Mouse (Mus musculus): Measurements from ENCODE around the gene Cerkl. TPM values are rescaled to one million over a fixed set of nuclear protein-coding genes. Genes with fewer than 3 reads are reported as not detected.

Cerkl gene
- polyA plus RNA-seq, 1 experiment from 2014 or later, result 4.5 TPM

DNA sequence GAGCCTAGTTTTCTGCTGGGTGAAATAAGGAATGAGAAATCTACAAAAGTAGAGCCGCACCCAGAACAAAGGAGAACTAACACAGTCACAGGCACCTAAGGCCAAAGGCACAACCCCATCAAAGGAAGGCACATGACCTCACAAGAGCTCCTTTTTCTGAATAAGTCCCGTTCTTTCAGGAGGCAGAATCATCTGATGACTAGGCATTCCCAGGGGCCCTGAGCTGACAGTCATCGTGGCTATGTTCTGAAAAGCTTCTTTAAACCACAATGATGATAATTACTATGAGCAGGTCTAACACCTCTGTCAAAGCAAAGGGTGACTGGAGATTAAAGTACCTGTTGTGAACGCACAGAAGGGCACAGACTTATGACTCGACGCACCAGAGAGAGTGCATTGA is 92.7 kb downstream of the Cerkl start:
- peaks cover 16% of the 10 kb centered on the region for H3K4me1 ChIP-seq
- no peak for DNase-seq (ENCODE audit: low spot score)
- no peak overlapping the region for H3K27ac ChIP-seq (replicated peaks)
- no peaks in the 10 kb centered on the region for H3K36me3 ChIP-seq (replicated peaks)
- H3K4me3 ChIP-seq, result no peak overlapping the region
- H3K27me3 ChIP-seq (replicated peaks; ENCODE audit: low read depth, poor library complexity, severe bottlenecking), result no peaks in the 10 kb centered on the region
- 65% methylated on average over 6 of the region's 6 CpGs for WGBS
- no peaks in the 10 kb centered on the region for H3K9me3 ChIP-seq

DNA sequence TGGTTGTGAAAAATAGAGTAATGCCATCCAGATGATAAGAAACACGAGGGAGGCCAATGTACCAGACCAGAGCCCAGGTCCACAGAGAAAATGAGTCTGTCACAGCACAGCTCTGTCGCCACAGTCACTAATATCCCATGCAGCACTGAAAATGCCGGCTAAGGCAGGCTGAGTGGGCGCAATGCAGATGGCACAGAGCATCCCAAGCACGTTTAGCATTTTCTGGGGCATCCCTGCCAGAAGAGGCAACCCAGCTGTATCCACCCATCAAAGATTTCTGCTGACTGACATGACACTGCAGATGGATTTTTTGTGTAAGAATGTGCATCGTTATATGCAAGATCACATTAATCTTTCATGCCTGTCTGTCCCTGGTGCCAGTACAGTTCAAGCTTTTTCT is 94.6 kb downstream of the Cerkl start:
- DNase-seq (ENCODE audit: low spot score), result no peak
- Histone ChIP-seq H3K4me3 (no peak overlapping the region), H3K4me1 (no peaks in the 10 kb centered on the region), H3K27me3 (replicated peaks; ENCODE audit: low read depth, poor library complexity, severe bottlenecking) (no peaks in the 10 kb centered on the region), H3K9me3 (no peaks in the 10 kb centered on the region), H3K27ac (replicated peaks) (no peak overlapping the region), H3K36me3 (replicated peaks) (no peaks in the 10 kb centered on the region)
- 74% methylated on average over 6 of the region's 6 CpGs for WGBS

GRCm38 (mm10) chr2:79357835-79358234 is 98.8 kb downstream of the Cerkl start:
- 87% methylated on average over 3 of the region's 3 CpGs for WGBS
- H3K9me3 ChIP-seq, result no peaks in the 10 kb centered on the region
- no peak for DNase-seq (ENCODE audit: low spot score)

DNA sequence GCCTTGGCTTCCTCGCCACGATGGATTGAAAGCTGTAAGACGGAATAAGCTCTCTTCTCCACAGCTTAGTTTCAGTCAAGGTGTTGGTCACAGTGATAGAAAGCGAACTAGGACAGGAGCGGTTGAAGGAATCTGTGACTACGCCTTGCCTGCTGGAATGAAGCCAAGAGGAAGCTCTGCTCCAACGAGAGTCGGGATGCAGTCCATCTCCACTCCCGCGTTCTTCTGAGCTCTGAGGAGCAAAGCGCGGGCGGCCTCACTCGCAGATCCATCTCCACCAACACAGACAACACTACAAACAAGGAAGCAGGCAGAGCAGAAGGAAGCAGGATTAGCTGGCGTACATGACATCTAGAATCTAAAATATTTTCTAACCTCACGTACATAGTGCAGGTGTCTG is 101.8 kb downstream of the Cerkl start:
- H3K4me3 ChIP-seq, result no peak overlapping the region
- H3K27ac ChIP-seq (replicated peaks), result no peak overlapping the region
- 0 out of 2 replicates have a peak, but pooled peaks cover 3% of the 10 kb centered on the region for H3K4me1 ChIP-seq
- H3K36me3 ChIP-seq (replicated peaks), result no peaks in the 10 kb centered on the region
- 96% methylated on average over 16 of the region's 16 CpGs for whole genome bisulfite sequencing
- H3K9me3 ChIP-seq, result no peaks in the 10 kb centered on the region
- DNase-seq (ENCODE audit: low spot score), result no peak
- H3K27me3 ChIP-seq (replicated peaks; ENCODE audit: low read depth, poor library complexity, severe bottlenecking), result no peaks in the 10 kb centered on the region

More at GRCm38 (mm10) chr2:79357835-79358234, 98.8 kb downstream of the Cerkl start:
- no peaks in the 10 kb centered on the region for H3K36me3 ChIP-seq (replicated peaks)
- H3K4me1 ChIP-seq, result no peaks in the 10 kb centered on the region
- H3K27ac ChIP-seq (replicated peaks), result no peak overlapping the region
- no peak overlapping the region for H3K4me3 ChIP-seq
- no peaks in the 10 kb centered on the region for H3K27me3 ChIP-seq (replicated peaks; ENCODE audit: low read depth, poor library complexity, severe bottlenecking)

DNA sequence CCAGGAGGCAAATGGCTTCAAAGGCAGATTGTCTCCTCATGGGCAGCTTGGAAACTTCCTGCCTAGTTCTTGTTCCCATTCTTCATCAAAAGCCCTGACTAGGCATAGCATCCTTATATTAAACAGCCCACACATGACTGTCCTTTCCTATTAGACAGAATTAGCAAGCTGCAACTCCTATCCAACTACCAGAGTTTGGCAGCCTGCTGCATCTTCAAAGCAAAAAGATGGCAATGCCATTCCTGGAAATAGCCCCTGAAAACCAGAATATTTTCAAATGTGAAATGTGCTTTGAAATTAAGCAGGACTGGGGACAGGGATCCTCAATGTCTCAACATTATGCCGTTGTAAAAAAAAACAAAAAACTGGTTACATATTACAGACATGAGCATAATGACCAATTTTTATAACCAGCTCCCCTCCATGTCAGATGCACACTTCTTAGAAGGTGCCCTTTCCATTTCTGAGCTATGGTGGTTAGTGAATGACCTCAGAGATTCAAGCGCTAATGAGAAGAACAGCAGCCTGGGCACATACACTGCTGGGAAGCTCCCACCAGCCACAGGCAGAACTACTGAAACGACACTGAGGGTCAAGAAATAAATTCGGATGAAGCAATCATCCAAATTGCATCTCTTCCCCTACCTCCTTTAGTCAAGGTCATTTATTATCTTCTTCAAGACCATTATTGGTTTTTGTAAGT is 104.3 kb downstream of the Cerkl start:
- Histone ChIP-seq H3K27ac (replicated peaks) (no peak overlapping the region), H3K36me3 (replicated peaks) (no peaks in the 10 kb centered on the region), H3K9me3 (no peaks in the 10 kb centered on the region), H3K4me1 (0 out of 2 replicates have a peak, but pooled peaks cover 3% of the 10 kb centered on the region), H3K27me3 (replicated peaks; ENCODE audit: low read depth, poor library complexity, severe bottlenecking) (no peaks in the 10 kb centered on the region), H3K4me3 (no peak overlapping the region)
- 83% methylated on average over 4 of the region's 4 CpGs for WGBS
- DNase-seq (ENCODE audit: low spot score), result no peak

DNA sequence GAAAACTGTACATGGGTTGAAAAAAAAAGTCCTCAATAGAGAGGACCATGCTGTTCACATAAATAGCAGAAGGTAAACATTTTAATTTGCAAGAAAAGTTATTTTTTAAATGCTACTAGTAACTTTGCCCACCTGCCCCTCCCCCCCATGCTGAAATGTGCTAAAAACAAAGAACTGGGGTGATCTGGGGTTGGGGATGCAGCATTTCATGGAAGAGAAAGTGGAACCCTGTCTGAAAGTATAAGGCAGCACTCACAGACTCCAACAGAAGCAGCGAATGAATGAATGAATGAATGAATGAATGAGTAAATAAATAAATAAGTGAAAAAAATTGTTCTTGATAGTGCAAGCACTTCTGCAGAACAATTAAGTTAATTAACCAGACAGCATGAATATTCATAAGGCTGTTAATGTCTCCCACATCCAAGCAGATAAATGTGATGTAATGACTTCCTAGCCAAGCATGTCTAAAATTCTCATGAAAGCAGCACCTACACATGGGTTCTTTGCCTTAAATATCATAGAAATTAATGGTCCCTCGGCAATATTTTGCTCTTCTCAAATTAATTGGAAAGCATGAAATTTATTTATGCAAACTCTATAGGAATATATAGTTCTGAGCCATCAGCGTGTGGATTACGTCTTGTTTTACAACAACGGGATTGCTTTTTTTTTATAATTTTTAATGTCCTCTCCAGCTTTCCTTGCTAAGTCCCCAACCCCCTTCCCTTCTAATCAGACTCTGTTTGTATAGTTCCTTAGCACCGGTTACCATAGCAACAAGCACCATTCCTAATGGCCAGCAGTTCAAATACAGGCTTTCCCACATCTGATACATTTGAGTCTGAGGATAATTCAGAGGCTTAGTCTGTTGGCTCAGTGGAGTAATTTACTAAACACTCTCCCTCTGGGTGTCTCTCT is 105.1 kb downstream of the Cerkl start:
- Histone ChIP-seq H3K4me1 (0 out of 2 replicates have a peak, but pooled peaks cover 3% of the 10 kb centered on the region), H3K4me3 (no peak overlapping the region), H3K27me3 (replicated peaks; ENCODE audit: low read depth, poor library complexity, severe bottlenecking) (no peaks in the 10 kb centered on the region), H3K9me3 (no peaks in the 10 kb centered on the region), H3K36me3 (replicated peaks) (no peaks in the 10 kb centered on the region), H3K27ac (replicated peaks) (no peak overlapping the region)
- WGBS, result 78% methylated on average over 6 of the region's 6 CpGs
- no peak for DNase-seq (ENCODE audit: low spot score)

GRCm38 (mm10) chr2:79343115-79343514 is 113.5 kb downstream of the Cerkl start:
- Histone ChIP-seq H3K27ac (replicated peaks) (no peak overlapping the region), H3K4me3 (no peak overlapping the region), H3K27me3 (replicated peaks; ENCODE audit: low read depth, poor library complexity, severe bottlenecking) (no peaks in the 10 kb centered on the region), H3K36me3 (replicated peaks) (no peaks in the 10 kb centered on the region), H3K9me3 (no peaks in the 10 kb centered on the region), H3K4me1 (no peaks in the 10 kb centered on the region)
- no peak for DNase-seq (ENCODE audit: low spot score)
- 86% methylated on average over 8 of the region's 8 CpGs for WGBS

DNA sequence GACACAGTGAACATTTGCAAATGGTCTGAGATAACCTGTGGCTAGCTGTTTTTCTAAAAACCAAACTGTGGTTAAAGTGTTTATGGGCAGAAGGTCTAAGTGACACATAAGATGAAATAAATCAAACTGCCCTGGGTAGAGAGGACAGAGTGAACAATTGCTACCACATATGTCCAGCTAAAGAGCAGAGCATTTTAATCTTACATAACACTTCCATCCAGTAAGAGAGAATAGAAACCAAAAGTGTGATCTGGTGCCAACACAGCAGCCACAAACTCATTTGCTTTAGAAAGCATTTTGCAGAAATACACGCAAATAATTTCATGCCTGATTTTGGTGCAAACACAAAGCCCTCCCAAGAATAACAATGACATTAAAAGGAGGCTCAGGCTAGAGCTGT is 117.6 kb downstream of the Cerkl start:
- H3K27me3 ChIP-seq (replicated peaks; ENCODE audit: low read depth, poor library complexity, severe bottlenecking), result no peaks in the 10 kb centered on the region
- 93% methylated on average over 1 of the region's 1 CpGs for WGBS
- no peak overlapping the region for H3K27ac ChIP-seq (replicated peaks)
- H3K9me3 ChIP-seq, result no peaks in the 10 kb centered on the region
- no peaks in the 10 kb centered on the region for H3K4me1 ChIP-seq
- no peaks in the 10 kb centered on the region for H3K36me3 ChIP-seq (replicated peaks)
- H3K4me3 ChIP-seq, result no peak overlapping the region
- DNase-seq (ENCODE audit: low spot score), result no peak

- no peak overlapping the region for H3K27ac ChIP-seq (replicated peaks)
- 65% methylated on average over 1 of the region's 1 CpGs for WGBS
- no peaks in the 10 kb centered on the region for H3K9me3 ChIP-seq
- H3K4me1 ChIP-seq, result no peaks in the 10 kb centered on the region
- no peaks in the 10 kb centered on the region for H3K27me3 ChIP-seq (replicated peaks; ENCODE audit: low read depth, poor library complexity, severe bottlenecking)
- H3K4me3 ChIP-seq, result no peak overlapping the region
- no peaks in the 10 kb centered on the region for H3K36me3 ChIP-seq (replicated peaks)
- DNase-seq (ENCODE audit: low spot score), result no peak
These were observed 120.4 kb downstream of the Cerkl start for GRCm38 (mm10) chr2:79336141-79336540.

DNA sequence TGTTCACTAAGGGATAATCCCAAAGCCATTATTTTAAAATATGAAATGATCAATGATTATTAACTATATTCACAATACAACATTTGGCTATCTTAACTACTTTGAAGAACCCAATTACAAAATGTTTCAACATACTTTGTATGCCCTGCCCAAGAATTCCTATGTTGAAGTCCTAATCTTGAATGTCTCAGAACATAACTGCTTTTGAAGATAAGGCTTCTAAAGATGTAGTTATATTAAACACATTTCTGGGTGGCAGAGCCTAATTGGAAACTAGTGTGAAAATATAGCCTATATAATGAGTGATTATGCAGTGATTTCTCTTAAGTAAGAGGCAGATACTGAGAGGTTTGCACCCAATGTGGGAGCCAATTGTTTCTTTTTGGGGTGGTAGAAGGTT is 121.9 kb downstream of the Cerkl start:
- Histone ChIP-seq H3K27me3 (replicated peaks; ENCODE audit: low read depth, poor library complexity, severe bottlenecking) (no peaks in the 10 kb centered on the region), H3K36me3 (replicated peaks) (no peaks in the 10 kb centered on the region), H3K4me3 (no peak overlapping the region), H3K9me3 (no peaks in the 10 kb centered on the region), H3K4me1 (no peaks in the 10 kb centered on the region), H3K27ac (replicated peaks) (no peak overlapping the region)
- DNase-seq (ENCODE audit: low spot score), result no peak

- peak; percentile 36 for DNase-seq (ENCODE audit: low spot score)
- H3K36me3 ChIP-seq (replicated peaks), result no peaks in the 10 kb centered on the region
- H3K27me3 ChIP-seq (replicated peaks; ENCODE audit: low read depth, poor library complexity, severe bottlenecking), result no peaks in the 10 kb centered on the region
- no peaks in the 10 kb centered on the region for H3K4me1 ChIP-seq
- no peak overlapping the region for H3K27ac ChIP-seq (replicated peaks)
- H3K9me3 ChIP-seq, result no peaks in the 10 kb centered on the region
- no peak overlapping the region for H3K4me3 ChIP-seq
- 52% methylated on average over 2 of the region's 2 CpGs for WGBS
These were observed 128.5 kb downstream of the Cerkl start for GRCm38 (mm10) chr2:79328079-79328478.

- Histone ChIP-seq H3K27me3 (replicated peaks; ENCODE audit: low read depth, poor library complexity, severe bottlenecking) (no peaks in the 10 kb centered on the region), H3K36me3 (replicated peaks) (peaks cover 3% of the 10 kb centered on the region; the same call in 1 of the 2 replicates), H3K27ac (replicated peaks) (no peak overlapping the region), H3K4me3 (no peak overlapping the region), H3K9me3 (no peaks in the 10 kb centered on the region), H3K4me1 (no peaks in the 10 kb centered on the region)
- no peak for DNase-seq (ENCODE audit: low spot score)
- 94% methylated on average over 9 of the region's 9 CpGs for WGBS
These were observed 140.3 kb downstream of the Cerkl start for GRCm38 (mm10) chr2:79316182-79316880.

All from embryonic facial prominence, embryonic 10.5 days (tissue).